Mouse (Mus musculus): ENCODE measurements around the gene Ugt1a1. TPM values are rescaled to one million over a fixed set of nuclear protein-coding genes. Genes with fewer than 3 reads are reported as not detected.

Ugt1a1 gene
- polyA plus RNA-seq, 1 experiment from 2014 or later, result not detected

- H3K4me2 ChIP-seq, result no peak overlapping the region
- no peak overlapping the region for H3K9ac ChIP-seq
- H3K4me1 ChIP-seq, result no peaks in the 10 kb centered on the region
- 0 out of 2 replicates have a peak, but pooled peaks have one; percentile 1 for ATAC-seq
- no peak overlapping the region for H3K27ac ChIP-seq
- 50% methylated on average over 4 of the region's 4 CpGs for WGBS (ENCODE audit: insufficient replicate concordance)
- H3K9me3 ChIP-seq (replicated peaks), result peaks cover 86% of the 10 kb centered on the region
- H3K4me3 ChIP-seq, result no peak overlapping the region
- no peaks in the 10 kb centered on the region for H3K27me3 ChIP-seq (replicated peaks)
- H3K36me3 ChIP-seq, result no peaks in the 10 kb centered on the region
Observed at GRCm38 (mm10) chr1:88240579-88240978, 28.8 kb downstream of the Ugt1a1 start.

- H3K4me3 ChIP-seq, result no peak overlapping the region
- H3K9ac ChIP-seq, result no peak overlapping the region
- 47% methylated on average over 5 of the region's 5 CpGs for WGBS (ENCODE audit: insufficient replicate concordance)
- H3K4me1 ChIP-seq, result no peaks in the 10 kb centered on the region
- no peaks in the 10 kb centered on the region for H3K27me3 ChIP-seq (replicated peaks)
- peaks cover 88% of the 10 kb centered on the region for H3K9me3 ChIP-seq (replicated peaks)
- H3K27ac ChIP-seq, result no peak overlapping the region
- H3K36me3 ChIP-seq, result no peaks in the 10 kb centered on the region
- ATAC-seq, result no peak
- H3K4me2 ChIP-seq, result no peak overlapping the region
Observed at GRCm38 (mm10) chr1:88243861-88244260, 32.1 kb downstream of the Ugt1a1 start.

- ATAC-seq, result no peak
- WGBS (ENCODE audit: insufficient replicate concordance), result 61% methylated on average over 6 of the region's 6 CpGs
Observed at GRCm38 (mm10) chr1:88245881-88246280, 34.1 kb downstream of the Ugt1a1 start.

GRCm38 (mm10) chr1:88246386-88246785 is 34.6 kb downstream of the Ugt1a1 start:
- ATAC-seq, result no peak
- no peak overlapping the region for H3K27ac ChIP-seq
- H3K9me3 ChIP-seq (replicated peaks), result peaks cover 87% of the 10 kb centered on the region
- no peaks in the 10 kb centered on the region for H3K4me1 ChIP-seq
- no peak overlapping the region for H3K9ac ChIP-seq
- H3K4me2 ChIP-seq, result no peak overlapping the region
- 37% methylated on average over 6 of the region's 6 CpGs for WGBS (ENCODE audit: insufficient replicate concordance)
- H3K4me3 ChIP-seq, result no peak overlapping the region
- H3K36me3 ChIP-seq, result no peaks in the 10 kb centered on the region
- no peaks in the 10 kb centered on the region for H3K27me3 ChIP-seq (replicated peaks)

More at GRCm38 (mm10) chr1:88245881-88246280, 34.1 kb downstream of the Ugt1a1 start:
- Histone ChIP-seq H3K9me3 (replicated peaks) (peaks cover 88% of the 10 kb centered on the region), H3K27me3 (replicated peaks) (no peaks in the 10 kb centered on the region), H3K4me2 (no peak overlapping the region), H3K27ac (no peak overlapping the region), H3K36me3 (no peaks in the 10 kb centered on the region), H3K4me1 (no peaks in the 10 kb centered on the region), H3K4me3 (no peak overlapping the region), H3K9ac (no peak overlapping the region)

- Histone ChIP-seq H3K36me3 (no peaks in the 10 kb centered on the region), H3K4me3 (no peak overlapping the region), H3K27ac (no peak overlapping the region), H3K4me2 (no peak overlapping the region), H3K9ac (no peak overlapping the region), H3K4me1 (no peaks in the 10 kb centered on the region), H3K9me3 (replicated peaks) (peaks cover 86% of the 10 kb centered on the region), H3K27me3 (replicated peaks) (no peaks in the 10 kb centered on the region)
- ATAC-seq, result no peak
- WGBS (ENCODE audit: insufficient replicate concordance), result 35% methylated on average over 2 of the region's 2 CpGs
Observed at GRCm38 (mm10) chr1:88247660-88248059, 35.9 kb downstream of the Ugt1a1 start.

GRCm38 (mm10) chr1:88248658-88249057 is 36.9 kb downstream of the Ugt1a1 start:
- Histone ChIP-seq H3K36me3 (no peaks in the 10 kb centered on the region), H3K4me3 (no peak overlapping the region), H3K9ac (no peak overlapping the region), H3K4me1 (no peaks in the 10 kb centered on the region), H3K27me3 (replicated peaks) (no peaks in the 10 kb centered on the region), H3K4me2 (no peak overlapping the region), H3K27ac (no peak overlapping the region), H3K9me3 (replicated peaks) (peaks cover 82% of the 10 kb centered on the region)
- WGBS (ENCODE audit: insufficient replicate concordance), result 53% methylated on average over 4 of the region's 4 CpGs
- no peak for ATAC-seq

GRCm38 (mm10) chr1:88249596-88249995 is 37.8 kb downstream of the Ugt1a1 start:
- Histone ChIP-seq H3K27me3 (replicated peaks) (no peaks in the 10 kb centered on the region), H3K4me3 (no peak overlapping the region), H3K4me2 (no peak overlapping the region), H3K27ac (no peak overlapping the region), H3K9ac (no peak overlapping the region), H3K4me1 (no peaks in the 10 kb centered on the region), H3K9me3 (replicated peaks) (peaks cover 79% of the 10 kb centered on the region), H3K36me3 (no peaks in the 10 kb centered on the region)
- no peak for ATAC-seq
- WGBS (ENCODE audit: insufficient replicate concordance), result 63% methylated on average over 7 of the region's 7 CpGs

- peaks cover 79% of the 10 kb centered on the region for H3K9me3 ChIP-seq (replicated peaks)
- H3K36me3 ChIP-seq, result no peaks in the 10 kb centered on the region
- no peak overlapping the region for H3K27ac ChIP-seq
- 62% methylated on average over 5 of the region's 5 CpGs for WGBS (ENCODE audit: insufficient replicate concordance)
- H3K27me3 ChIP-seq (replicated peaks), result no peaks in the 10 kb centered on the region
- no peak overlapping the region for H3K4me2 ChIP-seq
- no peak overlapping the region for H3K9ac ChIP-seq
- ATAC-seq, result no peak
- H3K4me3 ChIP-seq, result no peak overlapping the region
- H3K4me1 ChIP-seq, result no peaks in the 10 kb centered on the region
Observed at GRCm38 (mm10) chr1:88250023-88250422, 38.3 kb downstream of the Ugt1a1 start.

- H3K9me3 ChIP-seq (replicated peaks), result peaks cover 68% of the 10 kb centered on the region
- no peak overlapping the region for H3K4me2 ChIP-seq
Observed at GRCm38 (mm10) chr1:88253106-88253505, 41.3 kb downstream of the Ugt1a1 start.

GRCm38 (mm10) chr1:88253540-88253939 is 41.8 kb downstream of the Ugt1a1 start:
- WGBS (ENCODE audit: insufficient replicate concordance), result 58% methylated on average over 6 of the region's 6 CpGs
- ATAC-seq, result no peak
- Histone ChIP-seq H3K9ac (no peak overlapping the region), H3K4me1 (no peaks in the 10 kb centered on the region), H3K9me3 (replicated peaks) (peaks cover 64% of the 10 kb centered on the region), H3K36me3 (no peaks in the 10 kb centered on the region), H3K4me3 (no peak overlapping the region), H3K27me3 (replicated peaks) (no peaks in the 10 kb centered on the region), H3K4me2 (no peak overlapping the region), H3K27ac (no peak overlapping the region)

More at GRCm38 (mm10) chr1:88253106-88253505, 41.3 kb downstream of the Ugt1a1 start:
- Histone ChIP-seq H3K27me3 (replicated peaks) (no peaks in the 10 kb centered on the region), H3K4me1 (no peaks in the 10 kb centered on the region), H3K9ac (no peak overlapping the region), H3K27ac (no peak overlapping the region), H3K36me3 (no peaks in the 10 kb centered on the region), H3K4me3 (no peak overlapping the region)
- ATAC-seq, result peak; percentile 7; the same call in 1 of the 2 replicates
- WGBS (ENCODE audit: insufficient replicate concordance), result 60% methylated on average over 8 of the region's 8 CpGs

GRCm38 (mm10) chr1:88254793-88255465 is 43.2 kb downstream of the Ugt1a1 start:
- WGBS (ENCODE audit: insufficient replicate concordance), result 67% methylated on average over 12 of the region's 12 CpGs
- Histone ChIP-seq H3K9ac (no peak overlapping the region), H3K4me1 (peaks cover 9% of the 10 kb centered on the region), H3K27ac (no peak overlapping the region), H3K9me3 (replicated peaks) (peaks cover 50% of the 10 kb centered on the region), H3K4me3 (no peak overlapping the region), H3K27me3 (replicated peaks) (no peaks in the 10 kb centered on the region), H3K36me3 (peaks cover 3% of the 10 kb centered on the region), H3K4me2 (no peak overlapping the region)
- no peak for ATAC-seq

GRCm38 (mm10) chr1:88255466-88255857 is 43.7 kb downstream of the Ugt1a1 start:
- Histone ChIP-seq H3K9ac (no peak overlapping the region), H3K27ac (no peak overlapping the region), H3K9me3 (replicated peaks) (peaks cover 45% of the 10 kb centered on the region), H3K4me2 (no peak overlapping the region), H3K36me3 (peaks cover 8% of the 10 kb centered on the region), H3K4me1 (peaks cover 15% of the 10 kb centered on the region), H3K27me3 (replicated peaks) (no peaks in the 10 kb centered on the region), H3K4me3 (no peak overlapping the region)
- WGBS (ENCODE audit: insufficient replicate concordance), result 46% methylated on average over 2 of the region's 2 CpGs
- no peak for ATAC-seq
